Mouse (Mus musculus) MEL (cell line): ENCODE measurements around the gene Cd3g.

ENCODE experiments used
- CTCF ChIP-seq, 3 experiments: IDR thresholded peaks in 2 of 3; conservative IDR thresholded peaks in 1 of 3; 2 replicates each; pipeline ENCODE4 v1.5.1; 2011 to 2012; ENCODE audit warnings: low read length in 3 of 3, low read depth in 2 of 3, mild to moderate bottlenecking in 2 of 3, improper control_type of control experiment in 1 of 3, inconsistent platforms in 1 of 3, mixed read lengths in 1 of 3, moderate library complexity in 1 of 3; ENCODE audit not compliant: control insufficient read depth in 1 of 3, insufficient read depth in 1 of 3, poor library complexity in 1 of 3, severe bottlenecking in 1 of 3
- GATA1 ChIP-seq: IDR thresholded peaks from 2 replicates; pipeline ENCODE4 v1.6.1; 2011; ENCODE audit warnings: low read depth, low read length, improper control_type of control experiment
- KAT2A ChIP-seq: conservative IDR thresholded peaks from 2 replicates; pipeline ENCODE4 v1.6.1; 2012; ENCODE audit warnings: low read depth, low read length, improper control_type of control experiment, inconsistent platforms
- MXI1 ChIP-seq: IDR thresholded peaks from 2 replicates; pipeline ENCODE4 v1.6.1; 2011; ENCODE audit warnings: mild to moderate bottlenecking, low read depth, low read length, improper control_type of control experiment
- NRF1 ChIP-seq: IDR thresholded peaks from 2 replicates; pipeline ENCODE4 v1.6.1; 2014; ENCODE audit warnings: low read depth, mild to moderate bottlenecking, inconsistent platforms, low read length, improper control_type of control experiment, moderate library complexity; ENCODE audit not compliant: poor library complexity, insufficient read depth, severe bottlenecking
- POLR2A ChIP-seq, 2 experiments: IDR thresholded peaks; 2 replicates each; pipeline ENCODE4 v1.6.1; 2011 to 2012; ENCODE audit warnings: low read length in 2 of 2, mild to moderate bottlenecking in 2 of 2, control low read depth in 1 of 2, improper control_type of control experiment in 1 of 2, low read depth in 1 of 2, moderate library complexity in 1 of 2; ENCODE audit not compliant: control insufficient read depth in 1 of 2, insufficient read depth in 1 of 2, poor library complexity in 1 of 2
- USF2 ChIP-seq, 2 experiments: IDR thresholded peaks; 2 replicates each; pipeline ENCODE4 v1.6.1; 2011 to 2012; ENCODE audit warnings: improper control_type of control experiment in 2 of 2, low read length in 2 of 2, borderline replicate concordance in 1 of 2, inconsistent platforms in 1 of 2, low read depth in 1 of 2, mild to moderate bottlenecking in 1 of 2; ENCODE audit not compliant: insufficient read depth in 1 of 2
- ZMIZ1 ChIP-seq: IDR thresholded peaks from 2 replicates; pipeline ENCODE4 v1.6.1; 2012; ENCODE audit warnings: low read depth, mild to moderate bottlenecking, inconsistent platforms, low read length, improper control_type of control experiment, moderate library complexity

- peak; percentile 82 for TF ChIP-seq MXI1
- TF ChIP-seq CTCF (IDR thresholded peaks at IDR 0.05 in 2 of 3, conservative IDR thresholded peaks at IDR 0.05 in 1 of 3; ENCODE audit: control insufficient read depth in 1 of 3, insufficient read depth in 1 of 3, low read depth in 2 of 3, low read length in 3 of 3, poor library complexity in 1 of 3, severe bottlenecking in 1 of 3), result peak; percentile 75 to 88 (median 82)
- peak; percentile 24; the same call in 1 of the 2 replicates for TF ChIP-seq GATA1
- TF ChIP-seq POLR2A (IDR thresholded peaks at IDR 0.05; ENCODE audit: control insufficient read depth in 1 of 2, insufficient read depth in 1 of 2, low read depth in 1 of 2, low read length in 2 of 2, poor library complexity in 1 of 2), result peak in 1 of 2 experiments; percentile 80; a peak in 2 of 4 replicates
- TF ChIP-seq NRF1, result no peak
- TF ChIP-seq ZMIZ1, result peak; percentile 100
- TF ChIP-seq USF2 (IDR thresholded peaks at IDR 0.05; ENCODE audit: borderline replicate concordance in 1 of 2, insufficient read depth in 1 of 2, low read depth in 1 of 2, low read length in 2 of 2), result no peak
- no peak; the same call in 1 of the 2 replicates for TF ChIP-seq KAT2A
Observed at GRCm38 (mm10) chr9:44966815-44967242, 13.4 kb downstream of the Cd3g start.
